Mouse (Mus musculus) CD4-positive, CD25-positive, alpha-beta regulatory T cell, adult 2 months (primary cell): ENCODE measurements around the gene Gse1.

Experiments
- DNase-seq: peaks from one replicate; pipeline ENCODE4 v3.0.0-alpha.2; 2012; ENCODE audit warnings: low read depth, low spot score

Gse1 gene

DNA sequence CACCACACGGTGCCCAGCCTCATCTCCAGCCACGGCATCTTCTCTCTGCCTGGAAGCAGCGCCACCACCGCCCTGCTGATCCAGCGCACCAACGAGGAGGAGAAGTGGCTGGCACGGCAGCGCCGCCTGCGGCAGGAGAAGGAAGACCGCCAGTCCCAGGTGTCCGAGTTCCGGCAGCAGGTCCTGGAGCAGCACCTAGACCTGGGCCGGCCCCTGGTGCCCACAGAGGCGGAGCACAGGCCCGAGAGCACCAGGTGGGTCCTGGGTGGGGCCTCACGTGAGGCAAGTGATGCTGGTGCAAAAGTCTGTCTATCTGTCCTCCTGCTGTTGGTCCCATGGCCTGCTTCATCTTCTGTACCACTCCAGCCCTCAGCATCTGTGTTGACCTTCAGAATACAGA is 340.9 kb downstream of the Gse1 start:
- no peak for DNase-seq

DNA sequence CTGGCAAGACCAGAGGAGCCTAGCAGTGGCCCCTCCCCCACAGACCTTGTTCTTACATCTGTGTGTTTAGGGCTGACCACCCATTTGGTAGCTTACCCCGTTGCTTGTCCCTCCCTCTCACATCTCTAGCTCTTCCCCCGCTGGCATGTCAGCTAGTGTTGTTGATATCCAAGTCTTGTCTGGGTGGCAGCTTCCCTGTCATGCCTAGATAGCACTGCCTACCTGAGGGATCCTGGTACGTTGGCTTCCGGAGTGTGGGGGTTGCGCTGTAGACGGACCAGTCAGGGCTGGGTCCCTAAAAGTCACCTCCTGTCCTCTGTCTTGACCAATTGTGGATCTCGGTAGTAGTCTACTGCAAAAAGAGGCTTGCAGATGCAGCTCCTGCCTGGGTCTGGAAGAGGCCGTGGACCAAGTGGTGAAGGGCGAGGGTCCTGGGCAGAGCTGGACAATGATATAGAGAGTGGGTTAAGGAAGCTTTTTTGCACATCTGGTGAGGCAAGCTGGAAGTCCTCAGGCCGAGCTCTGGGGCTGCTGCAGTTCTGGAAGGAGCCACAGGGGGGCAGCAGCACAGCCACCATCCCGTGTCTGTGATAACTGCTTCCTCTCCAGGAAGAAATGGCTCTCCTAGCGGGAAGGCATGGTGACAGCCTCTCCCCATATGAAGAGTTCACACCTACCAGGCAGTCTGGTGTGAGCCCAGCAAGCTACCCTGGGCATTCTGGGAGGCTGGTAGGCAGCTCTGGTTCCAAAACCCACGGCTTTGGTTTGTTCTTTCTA is 341.9 kb downstream of the Gse1 start:
- DNase-seq = peak; percentile 80

DNA sequence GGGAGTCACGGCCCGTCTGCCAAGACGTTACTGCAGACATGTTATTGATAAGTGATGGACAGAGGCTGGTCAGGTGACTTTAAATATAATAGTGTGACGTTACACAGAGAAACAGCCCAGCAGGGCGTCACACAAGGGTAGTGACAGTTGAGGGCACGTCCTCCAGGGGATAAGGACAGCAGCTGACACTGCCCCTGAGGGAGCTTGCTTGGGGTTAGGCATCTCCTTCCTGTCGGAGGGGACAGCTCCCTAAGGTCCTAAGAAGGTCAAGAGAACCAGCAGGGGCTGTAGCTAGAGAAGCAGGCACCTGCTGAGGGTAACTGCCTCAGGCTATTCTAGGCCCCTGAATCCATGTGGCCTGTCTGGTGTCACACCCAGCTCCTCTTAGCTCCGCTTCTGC is 343.3 kb downstream of the Gse1 start:
- DNase-seq = no peak

DNA sequence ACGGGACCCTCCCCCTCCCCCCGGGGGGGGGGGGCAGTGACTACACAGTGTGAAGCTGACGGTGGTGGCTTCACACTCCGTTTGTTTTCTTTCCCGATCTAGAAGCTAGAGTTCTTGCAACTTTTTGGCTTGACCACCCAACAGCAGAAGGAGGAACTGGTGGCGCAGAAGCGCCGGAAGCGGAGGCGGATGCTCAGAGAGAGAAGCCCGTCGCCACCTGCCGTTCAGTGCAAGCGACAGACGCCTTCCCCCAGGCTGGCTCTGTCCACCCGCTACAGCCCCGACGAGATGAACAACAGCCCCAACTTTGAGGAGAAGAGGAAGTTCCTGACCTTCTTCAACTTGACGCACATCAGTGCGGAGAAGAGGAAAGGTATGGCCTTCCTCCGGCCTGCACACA is 344.3 kb downstream of the Gse1 start:
- DNase-seq = peak; percentile 34

DNA sequence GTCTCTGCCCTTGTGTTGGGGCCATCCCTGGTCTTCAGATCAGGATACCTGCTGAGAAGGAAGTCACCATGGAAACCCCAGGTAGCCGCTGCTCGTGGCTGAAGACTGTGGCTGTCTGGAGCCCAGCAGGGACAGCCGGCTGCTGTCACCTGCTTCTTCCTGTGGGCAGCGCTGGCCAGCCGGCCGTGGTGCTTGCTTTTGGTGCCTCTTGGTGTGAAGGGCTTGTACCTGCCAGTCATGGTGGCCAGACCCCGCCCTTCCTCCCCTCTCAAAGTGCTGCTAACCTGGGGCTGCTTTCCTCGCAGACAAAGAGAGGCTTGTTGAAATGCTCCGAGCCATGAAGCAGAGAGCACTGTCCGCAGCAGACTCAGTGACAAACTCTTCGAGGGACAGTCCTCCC is 345.6 kb downstream of the Gse1 start:
- DNase-seq = no peak

DNA sequence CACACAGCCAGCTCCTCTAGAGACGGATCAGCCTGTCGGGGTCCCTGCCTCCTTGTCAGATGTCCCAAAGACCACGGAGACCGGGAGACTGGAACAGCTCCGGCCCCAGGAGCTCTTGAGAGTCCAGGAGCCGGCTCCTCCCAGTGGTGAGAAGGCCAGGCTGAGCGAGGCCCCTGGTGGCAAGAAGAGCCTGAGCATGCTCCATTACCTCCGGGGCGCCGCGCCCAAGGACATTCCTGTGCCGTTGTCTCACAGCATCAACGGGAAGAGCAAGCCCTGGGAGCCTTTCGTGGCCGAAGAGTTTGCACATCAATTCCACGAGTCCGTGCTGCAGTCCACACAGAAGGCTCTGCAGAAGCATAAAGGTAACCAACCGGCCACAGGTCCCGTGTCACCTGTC is 346.7 kb downstream of the Gse1 start:
- no peak for DNase-seq

DNA sequence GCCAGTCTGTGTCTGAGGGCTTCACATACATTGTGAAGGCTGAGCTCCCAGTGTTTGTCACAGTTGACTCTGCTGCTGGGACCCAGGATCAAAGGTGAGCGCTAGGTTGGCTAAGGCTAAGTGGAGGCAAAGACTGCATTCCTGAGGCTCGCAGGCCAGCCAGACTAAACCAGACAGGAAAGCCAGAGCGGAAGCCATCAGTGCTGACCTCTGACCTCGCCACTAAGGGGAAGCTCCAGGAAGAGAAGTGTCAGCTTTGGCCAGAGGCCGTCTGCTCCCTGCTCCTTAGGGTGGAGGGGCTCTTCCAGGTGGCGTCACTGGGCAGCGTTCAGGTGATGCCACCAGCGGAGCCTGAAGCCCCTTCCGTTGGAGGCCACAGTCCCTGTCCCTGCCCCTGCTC is 347.5 kb downstream of the Gse1 start:
- no peak for DNase-seq

DNA sequence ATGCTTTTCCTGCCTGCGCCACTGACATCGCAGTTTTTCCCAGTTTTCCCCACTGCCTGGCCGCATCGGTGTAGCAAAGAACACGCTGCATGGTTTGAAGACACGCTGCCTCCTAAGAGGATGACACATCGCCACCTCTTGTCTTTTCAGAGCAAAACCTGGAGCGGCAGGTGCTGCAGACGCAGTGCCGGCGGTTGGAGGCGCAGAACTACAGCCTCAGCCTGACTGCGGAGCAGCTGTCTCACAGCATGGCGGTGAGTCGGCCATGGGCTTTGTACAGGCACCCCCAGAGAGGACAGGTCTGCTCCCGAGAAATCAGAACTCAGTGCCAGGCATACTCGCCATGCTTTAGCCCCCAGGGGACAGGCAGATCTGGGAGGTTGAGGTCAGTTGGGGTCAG is 349.6 kb downstream of the Gse1 start:
- DNase-seq = no peak

DNA sequence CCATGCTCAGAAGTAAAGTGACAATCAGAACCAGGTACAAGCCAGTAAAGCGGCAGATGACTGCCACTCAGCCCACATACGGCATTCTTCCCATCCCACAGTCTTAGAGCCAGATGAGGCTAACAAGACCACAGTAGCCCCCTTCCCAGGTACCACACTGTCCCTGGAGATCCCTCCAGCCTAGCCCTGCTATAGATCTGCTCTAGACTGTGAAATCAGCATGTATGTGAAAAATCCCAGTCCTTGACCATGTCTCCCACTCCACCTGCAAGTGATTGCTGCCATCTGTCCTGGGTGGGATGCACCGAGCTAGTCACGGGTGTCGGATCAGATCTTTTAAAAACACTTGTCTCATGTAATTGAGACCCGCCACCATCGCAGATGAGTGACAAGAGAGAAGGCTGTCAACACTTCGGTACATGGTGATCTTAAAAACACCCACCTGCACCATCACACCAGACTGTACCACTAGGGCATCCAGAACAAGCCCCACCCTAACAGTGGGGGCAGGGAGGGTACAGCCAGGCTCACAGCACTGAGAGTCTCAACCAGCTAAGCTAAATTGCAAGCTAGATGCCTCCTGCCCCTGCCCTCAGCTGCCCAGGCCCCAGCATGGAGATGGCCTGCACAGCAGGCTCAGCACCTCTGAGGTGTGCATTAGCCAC is 352.2 kb downstream of the Gse1 start:
- no peak for DNase-seq

DNA sequence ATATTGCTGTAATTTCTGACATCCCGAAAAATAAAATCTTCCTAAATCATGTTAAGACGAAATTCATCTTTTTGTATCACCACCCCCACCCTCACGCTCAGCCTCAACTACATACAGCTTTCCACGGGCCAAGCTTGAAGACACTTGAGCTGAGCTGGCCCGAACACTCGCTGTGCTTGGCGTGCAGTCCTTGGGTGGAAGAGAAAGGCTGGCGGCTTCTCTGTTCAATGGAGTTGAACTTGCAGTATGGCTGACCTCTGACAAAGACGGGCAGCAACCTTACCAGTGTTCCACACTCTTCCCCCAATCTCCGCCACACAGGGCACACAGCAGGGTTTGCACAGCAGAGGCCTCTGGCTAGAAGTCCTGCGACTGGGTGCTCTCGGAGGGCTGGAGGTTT is 353.1 kb downstream of the Gse1 start:
- DNase-seq = no peak

DNA sequence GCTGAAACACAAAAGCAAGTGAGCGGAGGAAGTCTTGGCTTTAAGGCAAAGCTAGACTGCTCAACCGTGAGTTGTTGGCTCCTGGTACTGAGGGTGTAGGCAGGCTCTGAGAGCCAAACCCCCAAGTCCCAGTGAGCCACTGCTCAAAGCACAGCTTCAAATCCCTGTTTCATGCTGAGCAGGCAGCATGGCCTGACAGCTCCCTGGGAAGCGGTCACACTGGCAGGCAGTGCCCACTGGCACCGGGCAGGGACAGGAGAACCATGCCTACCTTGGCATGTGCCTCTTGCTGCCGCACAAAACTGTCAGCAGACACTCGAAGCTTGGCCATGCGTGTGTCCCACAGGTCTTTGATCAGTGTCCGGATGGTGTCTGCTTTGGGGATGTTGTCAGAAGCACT is 353.6 kb downstream of the Gse1 start:
- no peak for DNase-seq

DNA sequence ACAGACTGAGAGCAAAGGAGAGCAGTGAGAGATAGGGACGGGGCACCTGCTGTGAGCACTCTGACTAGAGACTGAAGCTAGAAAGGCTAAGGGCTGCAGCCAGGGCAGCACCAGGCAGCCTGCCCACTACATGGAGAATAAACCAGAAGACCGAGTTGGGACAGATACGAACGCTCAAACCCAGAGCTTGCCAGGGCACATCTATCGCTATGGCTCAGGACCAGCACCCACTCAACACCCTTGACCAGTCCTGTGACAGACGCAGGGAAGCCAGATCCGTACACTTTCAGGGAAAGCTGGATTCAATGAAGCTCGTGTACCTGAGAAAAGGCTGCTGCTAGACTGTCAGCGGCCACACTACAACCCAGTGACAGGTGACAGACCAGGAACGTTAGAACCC is 357.3 kb downstream of the Gse1 start:
- no peak for DNase-seq

DNA sequence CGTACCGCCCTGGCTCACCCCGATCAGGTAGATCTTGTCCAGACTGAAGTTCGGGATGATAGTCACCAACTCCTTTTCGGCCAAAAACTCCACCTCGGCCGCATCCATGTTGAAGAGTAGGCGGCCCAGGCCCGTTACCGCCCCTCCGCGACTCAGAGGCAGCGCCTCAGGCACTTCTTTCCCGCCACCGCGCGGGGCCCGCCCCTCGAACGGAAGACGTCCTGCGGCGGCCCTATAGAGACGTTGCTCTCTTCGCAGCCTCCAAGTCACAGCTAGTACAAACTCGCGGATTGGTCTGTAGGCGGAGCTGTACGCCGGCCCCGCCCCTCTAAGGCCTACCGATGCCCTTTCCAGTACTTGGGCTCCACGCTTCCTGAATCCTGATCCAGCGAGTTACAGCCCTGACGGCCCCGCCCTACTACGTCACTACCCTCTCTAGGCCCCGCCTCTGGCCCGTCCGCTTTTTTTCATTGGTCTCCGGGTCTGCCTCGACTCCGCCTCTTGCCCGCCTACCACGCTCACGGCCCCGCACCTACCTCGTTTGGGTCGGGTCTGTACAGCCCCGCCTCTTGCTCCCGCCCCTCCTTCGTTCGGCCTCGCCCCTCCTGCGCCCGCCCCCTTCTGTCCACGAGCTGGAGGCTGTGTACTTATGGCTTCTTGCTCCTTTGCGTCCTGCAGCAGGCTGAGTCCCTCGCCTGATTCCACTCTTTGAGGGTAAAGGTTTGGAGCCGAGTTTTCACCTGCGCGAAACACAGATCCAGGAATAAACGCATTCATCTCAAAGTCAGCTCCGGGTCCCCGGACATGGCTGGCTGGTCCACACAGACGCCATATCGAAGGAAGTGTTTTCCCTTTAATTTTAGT is 360.9 kb downstream of the Gse1 start, which contains the start of gene Gins2:
Gene Gins2, minus strand, starts transcription at position 397 of the 864 bp plus-strand sequence.
- DNase-seq = peak; percentile 98

DNA sequence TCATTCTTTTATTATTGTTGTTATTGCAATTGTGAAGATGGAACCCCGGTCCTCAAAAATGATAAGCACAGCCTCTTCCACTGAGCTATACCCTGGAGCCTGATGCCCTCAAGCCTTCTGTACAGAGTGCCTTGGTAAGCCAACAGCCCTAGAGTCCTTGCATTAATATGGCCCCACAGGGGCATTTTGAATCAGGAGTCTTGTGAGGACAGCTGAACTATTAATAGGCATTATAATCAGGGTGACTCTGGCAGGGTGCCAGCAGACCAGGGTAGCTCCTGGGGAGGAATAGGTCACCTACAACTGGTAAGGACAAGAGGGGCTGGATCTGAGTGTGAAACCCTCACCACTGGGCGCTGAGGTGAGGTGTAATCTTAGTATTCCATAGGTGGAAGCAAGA is 361.7 kb downstream of the Gse1 start:
- peak; percentile 26 for DNase-seq

DNA sequence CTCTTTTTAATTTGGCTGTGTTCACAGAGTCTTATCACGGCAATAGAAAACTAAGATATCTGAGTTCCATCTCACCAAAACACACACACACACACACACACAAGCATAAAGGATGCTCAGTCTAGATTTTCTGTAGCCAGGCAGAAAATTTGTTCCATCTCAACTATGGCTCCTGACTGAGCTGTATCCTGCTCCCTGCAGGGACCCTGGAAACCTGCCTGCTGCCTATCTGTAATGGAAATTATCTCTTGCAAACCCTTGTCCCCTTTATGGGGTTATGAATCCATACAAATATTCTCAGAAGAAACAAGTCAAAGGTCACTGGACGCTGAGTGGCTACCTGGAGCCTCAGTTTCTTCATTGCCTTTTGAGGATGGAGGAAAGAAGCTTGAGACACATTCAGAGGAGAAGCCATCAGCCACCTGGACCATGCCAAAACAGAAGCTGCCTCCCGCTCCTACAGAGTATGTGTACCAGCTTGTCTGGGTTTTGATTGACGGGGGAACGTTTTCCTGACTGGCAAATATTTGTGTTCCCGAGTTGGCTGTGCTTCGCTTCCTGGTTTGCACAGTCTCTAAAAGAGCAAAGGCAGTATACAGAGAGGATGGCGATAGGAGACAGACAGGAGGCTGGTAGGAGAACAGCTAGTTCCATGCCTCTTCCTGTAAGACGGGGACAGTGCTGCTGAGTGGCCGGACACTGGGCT is 363.5 kb downstream of the Gse1 start:
- no peak for DNase-seq

DNA sequence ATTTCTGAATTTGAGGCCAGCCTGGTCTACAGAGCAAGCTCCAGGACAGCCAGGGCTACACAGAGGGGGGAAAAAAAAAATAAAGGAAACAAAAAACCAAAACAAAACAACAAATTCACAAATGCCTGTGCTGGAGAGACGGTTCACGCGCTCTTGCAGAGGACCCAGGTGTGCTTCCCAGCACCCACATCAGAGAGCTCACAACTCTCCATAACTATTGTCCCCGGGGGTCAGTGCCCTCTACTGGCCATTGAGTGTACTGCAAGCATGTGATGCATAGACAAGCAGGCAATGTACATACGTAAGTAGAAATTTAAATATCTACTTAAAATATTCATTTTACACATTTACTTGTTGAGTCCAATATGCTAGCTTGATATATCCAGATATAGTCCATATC is 366.3 kb downstream of the Gse1 start:
- peak; percentile 67 for DNase-seq

DNA sequence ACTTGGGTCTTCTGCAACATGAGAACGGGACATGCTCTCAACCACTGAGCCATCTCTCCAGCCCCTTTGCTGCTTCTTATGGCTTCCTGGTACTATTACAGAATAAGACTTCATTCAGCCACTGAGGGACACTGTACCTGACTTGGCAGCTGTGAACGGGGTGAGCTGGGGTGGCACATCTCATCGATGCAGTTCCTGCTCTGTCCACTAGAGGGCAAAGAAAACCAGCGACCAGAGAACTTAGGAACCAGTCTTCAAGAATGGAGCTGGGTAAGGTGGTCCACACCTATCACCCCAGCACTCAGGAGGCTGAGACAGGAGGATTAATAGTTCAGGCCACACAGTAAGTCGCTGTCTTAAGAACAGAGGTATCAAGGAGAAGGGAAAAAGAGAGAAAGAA is 367.7 kb downstream of the Gse1 start:
- peak; percentile 84 for DNase-seq

DNA sequence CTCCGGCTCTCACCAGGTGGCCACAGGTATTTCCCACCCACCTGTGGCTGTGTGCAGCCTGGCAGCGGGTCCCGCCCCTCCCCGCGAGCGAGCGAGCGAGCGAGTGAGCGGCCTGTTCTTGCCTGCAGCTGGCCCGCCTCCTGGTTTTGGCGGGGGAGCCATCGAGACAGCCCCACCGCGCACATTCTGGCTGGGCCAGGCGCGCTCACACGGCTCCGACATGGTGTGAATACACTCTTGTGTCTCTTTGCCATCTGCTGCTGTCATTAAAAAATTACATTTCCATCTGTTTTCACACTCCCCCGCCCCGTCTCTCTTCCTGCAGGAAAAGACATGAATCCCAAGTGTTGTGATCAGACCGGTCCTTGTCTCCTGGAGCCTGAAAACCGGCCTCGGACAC is 370.3 kb downstream of the Gse1 start:
- DNase-seq = no peak

DNA sequence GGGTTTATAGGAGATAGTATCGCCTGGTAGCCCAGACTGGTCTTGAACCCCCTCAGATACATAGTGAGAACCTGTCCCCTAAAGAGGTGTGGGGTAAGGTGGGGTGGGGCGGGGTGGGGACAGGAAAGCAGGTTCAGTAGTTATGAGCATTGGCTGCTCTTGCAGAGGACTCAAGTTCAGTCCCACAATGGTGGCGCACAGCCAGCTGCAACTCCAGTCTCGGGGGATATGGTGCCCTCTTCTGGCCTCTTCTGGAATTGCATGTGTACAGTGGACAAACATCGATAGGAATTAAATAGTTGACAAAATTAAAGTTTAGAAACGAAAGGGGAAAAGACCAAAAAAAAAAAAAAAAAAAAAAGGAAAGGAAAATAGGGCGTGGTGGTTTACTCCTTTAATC is 371.2 kb downstream of the Gse1 start:
- DNase-seq = peak; percentile 84

DNA sequence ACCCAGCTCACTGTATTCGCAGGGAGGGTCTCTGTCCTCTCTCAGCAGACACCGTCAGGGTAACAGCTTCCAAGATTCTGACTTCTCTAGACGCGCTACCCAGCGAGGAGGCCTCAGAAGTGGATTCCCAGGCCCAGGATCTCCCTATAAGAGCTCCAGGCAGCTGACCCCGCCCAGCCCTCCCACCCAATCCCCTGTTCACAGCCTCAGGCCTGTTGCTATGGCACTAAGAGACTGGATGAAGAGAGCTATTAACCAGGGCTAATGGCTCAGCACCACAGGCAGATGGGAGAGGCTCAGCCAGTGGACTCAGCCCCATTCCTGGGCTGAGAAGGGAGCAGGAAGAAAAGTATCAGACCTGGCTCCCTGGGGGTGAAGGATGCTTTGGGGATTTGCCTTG is 374.4 kb downstream of the Gse1 start:
- no peak for DNase-seq

DNA sequence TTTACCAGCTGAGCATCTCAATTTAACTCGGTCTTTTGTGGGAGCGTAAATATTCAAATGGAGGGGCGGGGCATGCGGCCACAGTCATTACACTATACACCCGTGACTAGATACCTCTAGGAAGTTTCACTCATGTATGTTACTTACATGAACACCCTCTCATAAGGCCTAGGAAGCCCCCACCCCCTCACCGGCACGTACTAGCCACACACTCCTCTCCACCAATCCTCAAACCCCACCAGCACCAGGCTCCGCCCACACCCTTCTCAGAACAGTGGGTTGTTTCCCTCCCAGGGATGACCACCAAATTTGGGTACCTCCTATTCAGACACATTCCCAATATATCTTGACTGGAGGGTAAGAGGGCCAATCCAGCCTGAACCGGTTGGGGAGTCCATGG is 379.2 kb downstream of the Gse1 start:
- no peak for DNase-seq

DNA sequence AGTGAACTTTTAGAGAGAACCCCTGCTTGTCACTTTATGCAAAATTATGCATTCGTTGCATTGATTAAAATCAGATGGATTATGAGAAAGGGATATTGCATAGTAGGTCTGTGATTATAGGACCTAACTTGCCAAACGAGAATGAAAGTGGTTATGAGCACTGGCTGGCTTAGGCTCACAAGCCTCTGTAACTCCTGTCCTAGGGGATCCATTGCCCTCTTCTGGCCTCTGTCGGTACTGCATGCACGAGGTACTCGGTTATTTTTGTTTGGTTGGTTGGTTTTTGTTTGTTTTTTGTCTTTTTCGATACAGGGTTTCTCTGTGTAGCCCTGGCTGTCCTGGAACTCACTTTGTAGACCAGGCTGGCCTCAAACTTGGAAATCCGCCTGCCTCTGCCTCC is 379.6 kb downstream of the Gse1 start:
- peak; percentile 84 for DNase-seq
